Mouse (Mus musculus) heart, postnatal 10 days (tissue): ENCODE data around the gene Kcnma1. TPM values are rescaled to one million over a fixed set of nuclear protein-coding genes. Genes with fewer than 3 reads are reported as not detected.

ENCODE experiments used
- DNase-seq, 2 experiments: peaks; one replicate each; pipeline ENCODE4 v3.0.0; 2021
- intact Hi-C: fragments of 180-260 bp; cut with DNase I; formaldehyde crosslinking; loops from one replicate; pipeline ENCODE4 v1.15.1; 2025
- total RNA-seq, 2 experiments: library from RNA; stranded (reverse); gene quantifications; 2 replicates each; pipeline ENCODE4 v1.2.3; 2021

Gene Kcnma1
- total RNA-seq, 2 experiments from 2014 or later = 0.41 to 0.87 TPM

DNA sequence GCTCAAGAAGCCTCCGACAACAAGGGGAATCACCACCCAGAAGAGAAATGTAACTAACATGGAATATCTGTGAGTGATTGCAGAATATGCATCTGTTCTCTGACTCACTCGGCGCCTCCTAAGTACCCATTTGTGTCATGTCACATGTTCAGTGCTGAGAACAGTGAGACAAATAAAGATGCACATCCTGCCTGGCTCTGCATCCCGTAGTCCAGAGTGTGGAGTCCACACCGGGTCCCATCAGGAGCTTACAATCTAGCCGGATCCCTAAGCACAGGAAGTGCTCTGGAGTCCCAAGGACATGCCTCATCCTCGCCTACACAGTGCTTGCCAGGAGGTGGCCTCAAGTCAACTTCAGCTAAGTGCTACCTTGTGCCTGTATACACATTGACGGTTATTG, 32.1 kb downstream of the Kcnma1 start:
- intact Hi-C loops = no loop called here
- DNase-seq = no peak

DNA sequence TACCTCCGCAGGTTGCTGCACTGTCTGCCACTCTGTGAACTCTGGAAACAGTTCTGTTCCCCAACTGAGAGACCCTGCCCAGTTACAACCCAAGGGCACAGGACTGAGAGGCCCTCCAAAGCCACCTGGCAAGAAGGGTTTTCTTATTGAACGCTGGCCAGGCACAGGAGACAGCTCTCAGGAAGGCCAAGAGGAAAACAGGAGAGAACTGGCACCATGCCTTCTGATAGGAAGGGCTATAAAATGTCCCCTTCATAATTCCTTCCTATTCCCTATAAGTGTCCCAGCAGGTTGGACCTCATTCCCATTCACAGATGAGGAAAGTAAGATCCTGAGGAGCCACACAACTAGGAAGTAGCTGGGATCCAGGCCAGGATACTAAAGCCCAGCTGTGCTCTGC, 39.6 kb downstream of the Kcnma1 start:
- no peak for DNase-seq
- intact Hi-C loops = no loop called here

DNA sequence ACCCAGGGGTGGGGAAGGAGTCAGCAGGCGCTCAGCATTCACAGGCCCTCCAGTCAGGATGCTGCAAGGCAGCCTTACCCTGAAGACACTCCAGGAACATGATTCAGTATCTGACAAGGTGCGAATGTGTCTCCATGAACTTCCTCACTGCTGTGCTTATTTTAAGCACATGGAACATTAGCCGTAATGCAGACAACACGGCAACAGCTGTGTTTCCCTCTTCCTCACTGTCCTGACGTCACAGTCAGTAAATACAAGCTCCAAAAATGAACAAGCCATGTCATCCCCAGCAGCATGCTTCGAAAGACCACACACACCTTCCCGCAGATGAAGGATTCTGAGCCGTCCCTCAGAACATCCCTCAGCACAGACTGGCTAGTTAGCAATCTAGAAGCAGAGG, 47.8 kb downstream of the Kcnma1 start:
- no peak for DNase-seq
- intact Hi-C loops = no loop called here

DNA sequence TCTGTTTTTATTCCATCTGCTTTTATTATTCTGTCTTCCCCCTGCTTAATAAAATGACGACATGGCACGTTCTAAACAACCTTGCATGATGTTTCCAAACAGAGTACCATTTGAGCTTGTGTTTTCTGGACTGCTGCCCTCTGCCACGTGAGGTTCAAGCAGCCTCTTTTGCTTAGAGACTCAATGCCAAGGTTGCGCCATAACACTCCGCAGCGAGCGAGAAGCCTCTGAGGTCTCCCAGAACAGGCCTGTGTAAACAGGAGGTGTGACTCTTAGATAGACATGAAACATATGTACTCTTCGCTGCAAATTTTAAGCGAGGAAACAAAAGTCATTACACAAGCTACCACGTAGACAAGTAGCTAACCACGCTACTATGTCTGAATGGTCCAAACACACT, 55.2 kb downstream of the Kcnma1 start:
- DNase-seq = no peak
- intact Hi-C loops = no loop called here

DNA sequence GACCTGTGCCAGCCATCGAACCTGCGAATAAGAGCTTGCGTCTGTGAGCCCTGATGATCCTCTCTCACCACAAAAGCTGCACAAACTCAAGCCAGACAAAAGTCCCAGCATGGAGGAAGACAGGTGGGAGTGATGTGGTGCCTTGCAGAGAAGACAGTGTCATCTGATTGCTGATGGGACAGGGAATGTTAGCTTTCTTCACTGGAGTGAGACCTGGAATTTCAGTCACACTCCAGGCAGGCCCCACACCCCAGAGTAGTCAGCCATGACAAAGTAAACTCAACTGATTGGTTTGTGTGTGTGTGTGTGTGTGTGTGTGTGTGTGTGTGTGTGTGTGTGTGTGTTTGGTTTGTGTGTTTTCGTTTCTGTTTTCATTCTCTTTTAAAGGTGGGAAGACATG, 57.0 kb downstream of the Kcnma1 start:
- DNase-seq = no peak
- intact Hi-C loops = no loop called here

DNA sequence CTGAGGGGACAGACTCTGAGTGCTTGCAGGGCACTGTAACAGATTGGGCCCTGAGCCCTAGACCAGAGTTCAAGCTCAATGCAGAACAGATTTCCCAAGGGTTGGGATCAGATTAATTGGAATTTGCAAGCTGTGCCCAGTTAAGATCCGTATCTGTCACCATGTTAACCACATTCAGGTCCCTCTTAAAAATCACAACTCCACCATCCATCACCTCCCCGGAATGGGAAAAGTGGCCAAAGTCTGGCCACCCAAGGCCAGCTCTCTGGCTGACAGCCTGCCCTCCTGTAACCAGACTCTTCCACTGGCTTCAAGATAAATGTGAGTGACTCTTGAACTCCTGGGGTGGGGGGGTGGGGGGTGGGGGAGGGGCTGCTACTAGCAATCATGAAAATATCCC, 70.4 kb downstream of the Kcnma1 start:
- DNase-seq = no peak
- intact Hi-C loops = no loop called here

DNA sequence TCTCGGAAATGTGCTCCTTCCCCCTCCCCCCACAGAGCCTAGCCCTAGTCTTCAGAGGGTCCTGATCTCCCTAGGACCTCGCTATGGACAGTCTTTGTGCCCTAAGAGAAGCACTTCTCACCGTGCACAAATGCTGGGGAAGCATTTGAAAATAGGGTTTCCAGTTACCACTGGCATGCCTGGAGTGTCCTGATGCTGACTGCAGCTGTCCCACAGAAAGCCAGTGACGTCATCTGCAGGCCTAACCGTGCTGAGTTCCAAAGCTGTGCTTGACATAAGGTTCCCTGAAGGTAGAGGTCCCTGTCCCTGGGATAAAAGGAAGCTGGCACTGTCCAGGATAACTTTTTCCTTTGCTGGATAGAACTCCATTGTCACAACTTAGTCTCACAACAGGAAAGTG, 71.1 kb downstream of the Kcnma1 start:
- intact Hi-C loops = no loop called here
- DNase-seq = peak in 1 of 2 experiments; percentile 4

DNA sequence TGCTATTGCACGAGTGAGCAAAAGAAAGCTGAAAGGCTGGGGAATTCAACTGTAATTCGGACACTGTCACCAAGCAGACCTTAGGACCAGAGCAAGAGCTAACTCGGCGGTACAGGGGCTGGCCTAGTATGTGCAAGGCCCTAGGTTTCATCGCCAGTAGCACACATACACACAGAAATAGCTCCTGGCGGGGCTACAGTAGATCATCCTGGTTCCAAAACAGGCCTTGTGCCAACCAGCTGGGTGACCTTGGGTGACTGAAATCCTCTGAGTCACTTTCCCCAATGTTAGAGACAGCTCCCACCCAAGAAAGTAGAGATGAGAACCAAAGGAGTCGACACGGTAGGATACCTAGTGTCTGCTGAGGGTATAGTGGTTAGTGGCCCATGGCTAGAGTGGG, 72.2 kb downstream of the Kcnma1 start:
- intact Hi-C loops = no loop called here
- DNase-seq = peak; percentile 66 to 71

DNA sequence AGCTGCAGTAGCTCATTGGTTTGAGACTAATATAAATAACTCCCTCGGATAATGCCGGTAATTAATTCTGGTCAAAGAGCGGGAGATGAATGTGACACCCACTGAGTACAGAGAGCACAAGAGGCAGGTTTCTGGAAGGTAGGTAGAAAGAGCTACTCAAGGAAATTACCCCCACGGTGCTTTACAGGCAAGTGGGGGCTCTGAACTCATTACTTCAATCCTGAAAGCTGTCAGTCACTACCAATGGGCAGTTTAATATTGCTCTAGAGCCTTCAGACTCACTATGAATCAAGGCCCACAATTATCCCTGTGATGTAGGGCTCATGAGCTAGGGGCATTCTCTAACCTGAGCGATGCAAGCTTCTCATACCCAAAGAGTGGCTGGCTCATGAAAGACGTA, 79.3 kb downstream of the Kcnma1 start:
- intact Hi-C loops = no loop called here
- DNase-seq = no peak

DNA sequence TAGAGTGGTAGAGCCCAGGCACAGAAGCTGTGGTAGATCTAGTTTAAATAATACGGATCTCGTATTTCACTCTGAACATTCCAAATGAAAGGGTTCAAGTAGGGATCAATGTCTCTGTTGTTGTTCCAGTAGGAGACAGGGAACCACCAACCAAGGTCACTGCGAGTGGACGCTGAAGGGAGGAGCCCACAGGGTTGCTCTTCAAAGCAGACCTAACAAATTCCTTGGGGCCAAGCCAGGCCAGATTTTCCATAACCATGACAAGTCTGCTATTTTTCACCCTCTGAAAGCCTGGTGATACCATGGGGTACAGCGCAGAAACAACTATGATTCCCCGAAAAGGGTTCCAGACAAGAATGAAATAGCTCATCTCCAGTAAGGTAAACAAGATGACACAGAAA, 82.6 kb downstream of the Kcnma1 start:
- intact Hi-C loops = no loop called here
- DNase-seq = no peak

DNA sequence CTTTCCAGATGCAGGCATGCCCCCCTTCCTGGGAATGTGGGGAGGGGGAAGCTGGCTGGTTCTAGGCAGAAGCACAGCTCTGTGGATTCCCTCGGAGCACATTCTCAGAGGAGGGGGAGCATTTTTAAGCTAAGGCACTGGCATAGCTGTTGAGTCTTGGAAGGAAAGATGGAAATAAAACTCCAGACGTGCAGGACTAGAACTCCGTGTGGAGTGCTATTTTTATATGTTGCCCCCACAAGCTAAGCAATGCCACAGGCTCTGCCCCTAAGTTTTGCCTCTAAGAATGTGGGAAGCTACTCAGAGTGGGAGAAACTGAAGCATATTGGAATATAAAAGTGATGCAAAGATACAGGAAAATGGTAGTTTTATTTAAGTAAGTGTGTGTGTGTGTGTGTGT, 85.1 kb downstream of the Kcnma1 start:
- DNase-seq = no peak
- intact Hi-C loops = no loop called here

DNA sequence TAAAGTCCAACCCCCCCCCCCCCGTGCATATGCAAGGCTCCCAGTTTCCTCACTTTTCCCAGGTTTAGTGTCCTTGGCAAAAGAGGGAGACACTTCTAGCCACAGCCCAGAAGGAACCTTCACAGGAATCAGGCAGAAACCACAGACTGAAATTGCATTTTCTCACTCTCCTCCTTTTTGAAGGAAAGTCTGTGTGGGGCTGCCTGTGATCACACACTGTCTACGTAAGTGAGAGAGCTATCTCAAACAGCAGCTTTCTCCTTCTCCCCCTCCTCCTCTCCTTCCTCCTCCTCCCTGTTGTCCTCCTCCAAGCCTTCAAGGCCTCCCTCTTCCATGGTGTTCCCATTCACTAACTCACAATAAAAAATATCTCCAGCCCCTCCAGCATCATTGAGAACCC, 90.9 kb downstream of the Kcnma1 start:
- DNase-seq = no peak
- intact Hi-C loops = no loop called here

DNA sequence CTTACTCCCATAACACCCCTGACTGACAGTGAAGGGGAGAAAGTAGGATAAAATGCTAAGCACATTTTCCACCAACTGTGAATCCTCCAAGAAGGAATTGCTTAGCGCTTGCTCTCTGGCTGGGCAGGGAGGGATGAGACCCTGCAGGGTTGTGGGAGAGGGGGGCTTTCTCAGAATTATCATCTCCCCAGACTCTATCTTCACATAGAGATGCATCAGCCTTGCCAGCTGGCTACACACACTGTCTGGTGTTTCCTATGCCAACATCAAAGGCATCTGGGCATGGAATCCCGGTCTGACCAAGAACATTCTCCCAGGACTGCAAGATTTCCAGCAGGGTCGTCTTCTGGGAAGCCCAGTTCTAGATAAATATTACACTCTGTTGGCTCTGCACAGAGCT, 91.5 kb downstream of the Kcnma1 start:
- intact Hi-C loops = no loop called here
- DNase-seq = no peak

DNA sequence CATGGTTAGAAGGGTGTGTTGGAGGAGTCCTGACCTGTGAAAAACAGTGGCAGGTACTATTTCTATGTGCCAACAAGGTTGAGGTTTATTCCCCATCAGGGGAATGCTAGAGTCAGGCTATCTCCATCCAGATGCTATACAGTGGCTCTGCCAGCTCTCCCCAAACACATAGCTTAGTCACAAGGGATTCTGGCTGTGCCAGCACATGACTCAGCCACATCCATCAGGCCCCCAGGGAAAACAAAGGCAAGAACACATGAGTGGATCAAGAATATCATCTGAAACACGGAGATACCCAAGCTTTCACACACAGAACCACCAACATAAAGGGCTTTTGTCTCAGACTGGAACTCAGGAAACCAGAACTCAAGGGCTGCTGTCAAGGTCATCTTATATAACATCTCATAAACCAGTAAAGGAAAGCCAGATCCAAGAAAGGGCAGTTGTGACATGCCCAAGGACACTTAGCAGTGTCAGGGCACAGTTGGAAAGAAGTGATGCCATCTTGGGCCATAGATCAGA, 103.1 kb downstream of the Kcnma1 start:
- intact Hi-C loops = no loop called here
- no peak for DNase-seq

DNA sequence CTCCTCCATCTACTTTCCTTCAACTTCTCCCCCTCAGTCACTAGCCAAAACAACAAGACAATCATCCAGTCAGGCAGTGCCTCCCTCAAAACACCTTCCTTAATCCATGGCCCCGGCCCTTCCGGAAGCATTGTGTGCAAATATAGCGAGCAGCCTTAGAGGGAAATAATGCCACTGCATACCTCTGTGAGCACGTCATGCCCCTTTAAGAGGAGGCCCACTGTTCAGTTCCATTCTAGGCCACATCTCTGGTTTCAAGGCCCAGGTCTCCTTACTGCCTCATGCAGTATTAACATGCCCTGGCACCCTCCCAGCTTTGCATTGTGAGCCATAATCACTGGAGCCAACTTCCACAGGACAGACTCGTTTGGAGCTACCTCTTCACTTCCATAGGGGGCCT, 105.7 kb downstream of the Kcnma1 start:
- no peak for DNase-seq
- intact Hi-C loops = no loop called here

DNA sequence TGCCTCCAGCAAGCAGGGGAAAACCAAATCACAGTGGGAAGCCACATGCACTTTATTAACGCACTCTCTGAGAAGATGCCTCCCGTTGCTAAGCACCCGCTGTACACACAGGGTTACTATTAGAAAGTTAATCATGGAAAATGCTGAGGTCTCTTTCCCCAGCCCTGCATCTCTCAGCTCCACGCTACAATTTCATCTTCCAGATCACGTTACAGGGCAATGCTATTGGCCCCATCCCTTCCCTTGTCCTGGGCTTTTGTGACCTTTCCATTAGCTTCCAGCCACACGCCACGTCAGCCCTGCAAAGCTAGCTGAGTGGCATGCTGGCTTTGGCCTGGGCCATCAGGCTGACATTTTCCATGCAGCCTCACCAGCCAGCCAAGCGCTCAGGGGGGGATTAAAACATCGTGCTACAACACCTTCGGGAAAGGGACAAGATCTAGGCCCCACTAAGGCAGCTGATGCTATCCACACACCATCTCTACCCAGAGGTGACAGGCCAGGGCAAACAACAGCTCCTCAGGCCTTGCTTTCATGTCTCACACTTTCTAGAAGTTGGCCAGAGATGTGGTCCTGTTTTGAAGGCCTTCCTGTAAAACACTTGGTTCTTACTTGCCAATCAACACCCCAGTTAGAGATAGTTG, 111.5 kb downstream of the Kcnma1 start:
- DNase-seq = no peak
- intact Hi-C loops = no loop called here

DNA sequence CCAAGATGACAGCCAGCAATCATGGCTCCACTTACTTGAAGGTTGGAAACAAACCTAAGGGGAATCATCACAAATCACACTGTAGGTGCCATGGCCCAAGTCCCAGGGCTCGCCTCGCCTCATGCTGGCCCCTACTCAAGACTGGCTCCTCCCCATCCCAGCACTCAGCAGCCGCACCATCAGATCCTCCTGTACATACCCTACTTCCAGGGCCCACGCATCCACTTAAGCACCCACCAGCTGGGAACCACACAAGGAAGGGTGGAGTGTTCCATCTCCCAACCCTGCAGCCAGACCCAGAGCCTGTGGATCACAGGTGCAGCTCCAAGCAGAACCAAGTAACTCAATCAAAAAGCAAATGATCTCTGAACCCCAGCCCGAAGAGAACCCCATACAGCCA, 114.8 kb downstream of the Kcnma1 start:
- no peak for DNase-seq
- intact Hi-C loops = no loop called here

DNA sequence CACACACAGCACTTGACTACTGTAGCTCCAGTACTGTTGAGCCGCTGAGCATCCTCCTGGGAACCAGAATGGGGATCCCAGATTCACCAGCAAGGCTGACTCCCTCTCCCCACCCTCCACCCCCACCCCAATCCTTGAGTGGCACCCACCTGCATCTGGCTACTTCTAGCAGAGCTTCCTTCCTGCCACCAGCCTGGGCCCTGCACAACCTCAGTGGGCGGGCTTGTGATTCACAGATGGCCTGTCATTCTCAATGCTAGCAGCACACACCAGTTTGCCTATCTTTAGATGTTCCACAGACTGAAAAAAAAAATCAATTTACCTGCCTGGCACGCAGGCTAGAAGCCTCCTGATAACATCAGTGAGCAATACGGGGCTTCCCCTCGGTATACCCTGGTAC, 116.5 kb downstream of the Kcnma1 start:
- intact Hi-C loops = no loop called here
- DNase-seq = no peak

DNA sequence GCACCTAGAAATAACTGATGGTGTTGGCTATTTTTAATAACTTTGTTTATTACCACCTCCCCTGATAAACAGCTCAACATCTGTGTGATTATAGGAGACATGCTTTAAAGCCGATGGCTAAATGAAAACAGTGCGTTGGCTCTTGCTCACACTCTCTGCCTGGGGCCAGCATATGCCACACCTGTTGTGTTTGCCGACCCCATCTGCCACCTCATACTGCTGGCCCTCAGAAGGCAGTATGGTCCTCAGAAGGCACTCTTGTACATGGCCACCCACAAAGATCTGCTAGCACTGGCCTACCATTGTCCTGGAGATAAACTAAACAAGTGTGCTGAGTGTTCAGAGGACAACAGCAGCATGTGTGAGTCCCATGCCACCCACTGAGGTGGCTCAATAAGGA, 118.3 kb downstream of the Kcnma1 start:
- DNase-seq = no peak
- intact Hi-C loops = no loop called here

DNA sequence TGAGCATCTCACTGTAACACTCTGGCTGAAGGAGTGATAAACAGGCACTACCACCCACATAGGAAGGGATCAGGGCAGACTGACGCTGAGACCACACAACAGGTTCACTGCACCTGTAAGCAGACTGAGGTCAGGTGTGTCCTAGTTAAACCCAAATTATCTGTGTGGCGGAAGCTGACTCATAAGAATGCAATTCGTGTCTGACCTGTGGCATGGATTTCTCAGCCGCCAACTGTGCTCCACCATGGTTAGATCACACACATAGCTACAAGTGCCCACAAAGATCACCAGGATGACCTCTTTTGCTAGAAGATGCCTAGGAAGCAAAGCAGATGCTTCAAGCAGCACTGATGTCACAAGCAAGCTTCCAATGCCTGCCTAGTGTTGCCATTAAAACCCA, 128.2 kb downstream of the Kcnma1 start:
- DNase-seq = no peak
- intact Hi-C loops = no loop called here

DNA sequence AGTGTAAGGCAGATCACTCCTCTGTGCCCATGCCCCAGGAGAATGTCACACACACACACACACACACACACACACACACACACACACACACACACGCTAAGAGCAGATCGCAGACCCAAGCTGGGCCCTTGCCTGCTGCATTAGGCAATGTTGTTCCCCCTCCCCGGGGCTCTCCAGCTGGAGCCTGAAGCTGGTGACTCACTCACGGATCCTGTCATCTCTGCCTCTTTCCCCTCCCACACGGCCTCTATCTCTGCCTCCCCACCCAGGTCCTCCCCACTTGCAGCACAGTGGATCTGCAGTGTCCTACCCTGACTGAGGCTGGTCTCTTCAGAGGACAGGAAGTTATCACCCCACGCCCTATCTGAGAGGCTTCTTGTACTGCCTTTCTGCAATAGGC, 128.8 kb downstream of the Kcnma1 start:
- intact Hi-C loops = no loop called here
- peak; percentile 51 to 58 for DNase-seq

DNA sequence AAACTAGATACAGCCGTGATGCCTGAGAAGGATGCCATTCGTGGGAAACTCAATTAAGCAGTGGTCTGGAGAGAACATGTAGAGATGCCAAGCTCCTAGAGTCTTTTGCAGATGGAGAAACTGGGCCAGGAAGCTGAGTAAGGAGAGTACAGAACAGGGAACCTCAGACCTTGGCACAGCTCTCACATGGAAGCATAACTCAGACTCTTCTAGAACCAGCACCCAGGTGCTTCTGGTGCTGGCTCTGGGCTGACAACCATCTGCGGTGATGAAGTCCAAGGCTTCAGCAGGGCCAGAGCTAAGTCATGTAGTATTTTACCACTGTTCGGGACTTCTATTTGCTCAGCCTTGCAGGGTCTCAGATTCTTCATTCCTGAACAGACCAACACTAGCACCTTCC, 129.2 kb downstream of the Kcnma1 start:
- DNase-seq = no peak
- intact Hi-C loops = no loop called here

DNA sequence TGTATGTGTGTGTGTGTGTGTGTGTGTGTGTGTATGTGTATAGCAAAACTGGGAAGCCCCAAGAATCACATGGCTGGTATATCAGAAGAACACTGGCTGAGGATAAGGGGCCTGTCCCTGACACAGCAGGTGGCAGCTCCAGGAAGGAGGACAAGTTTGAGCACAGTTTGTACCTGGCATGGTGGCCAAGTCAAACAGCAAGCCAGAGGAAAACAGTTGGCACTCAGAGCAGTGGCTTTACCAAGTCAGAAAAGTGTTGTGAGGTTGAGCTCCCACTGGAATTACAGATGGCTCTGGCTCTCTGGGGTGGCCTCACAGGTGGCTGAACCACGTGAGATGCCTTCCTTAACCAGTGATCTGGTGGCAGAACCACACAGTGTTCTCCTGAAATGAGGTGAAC, 132.3 kb downstream of the Kcnma1 start:
- no peak for DNase-seq
- intact Hi-C loops = no loop called here
